Mouse (Mus musculus): ENCODE measurements around the gene Rps27rt. TPM values are rescaled to one million over a fixed set of nuclear protein-coding genes. Genes with fewer than 3 reads are reported as not detected.
A peak's percentile ranks its signal among the peaks of the same experiment; 100 is the strongest.
"Not testable (repeated sequence)": the region's sequence is repeated elsewhere in the genome, so short reads cannot be mapped to it uniquely, and the experiment has no call there.

Rps27rt gene
- polyA plus RNA-seq, 1 experiment from 2014 or later = 313 TPM

- H3K27ac ChIP-seq (ENCODE audit: low read depth, low read length); H3K36me3 ChIP-seq (ENCODE audit: control insufficient read depth, insufficient read depth, low read length); ATAC-seq; H3K9ac ChIP-seq (ENCODE audit: low read length); H3K4me2 ChIP-seq (ENCODE audit: low read length); H3K4me3 ChIP-seq (ENCODE audit: low read depth, low read length); H3K9me3 ChIP-seq (replicated peaks; ENCODE audit: control insufficient read depth, low read length); H3K4me1 ChIP-seq (ENCODE audit: control insufficient read depth, insufficient read depth, low read length); H3K27me3 ChIP-seq (replicated peaks; ENCODE audit: control insufficient read depth, insufficient read depth, low read length); DNase-seq (ENCODE audit: low spot score): not testable (repeated sequence)
- 78% methylated on average over 7 of the region's 7 CpGs for WGBS
These were observed 16.3 kb downstream of the Rps27rt start for GRCm38 (mm10) chr9:114966286-114966685.

GRCm38 (mm10) chr9:114964093-114964492 lies 18.4 kb downstream of the Rps27rt start:
- Histone ChIP-seq H3K36me3 (ENCODE audit: control insufficient read depth, insufficient read depth, low read length) (no peaks in the 10 kb centered on the region), H3K27me3 (replicated peaks; ENCODE audit: control insufficient read depth, insufficient read depth, low read length) (no peaks in the 10 kb centered on the region), H3K4me3 (ENCODE audit: low read depth, low read length) (no peak overlapping the region), H3K9ac (ENCODE audit: low read length) (no peak overlapping the region), H3K4me1 (ENCODE audit: control insufficient read depth, insufficient read depth, low read length) (no peaks in the 10 kb centered on the region), H3K27ac (ENCODE audit: low read depth, low read length) (no peak overlapping the region), H3K4me2 (ENCODE audit: low read length) (no peak overlapping the region), H3K9me3 (replicated peaks; ENCODE audit: control insufficient read depth, low read length) (0 out of 2 replicates have a peak, but pooled peaks cover 3% of the 10 kb centered on the region)
- 67% methylated on average over 3 of the region's 3 CpGs for WGBS
- ATAC-seq (no peak), DNase-seq (ENCODE audit: low spot score) (no peak)

GRCm38 (mm10) chr9:114960844-114961243 lies 21.7 kb downstream of the Rps27rt start:
- H3K4me3 ChIP-seq (ENCODE audit: low read depth, low read length) = no peak overlapping the region
- 92% methylated on average over 6 of the region's 6 CpGs for WGBS
- H3K27me3 ChIP-seq (replicated peaks; ENCODE audit: control insufficient read depth, insufficient read depth, low read length) = no peaks in the 10 kb centered on the region
- H3K27ac ChIP-seq (ENCODE audit: low read depth, low read length) = no peak overlapping the region
- no peak overlapping the region for H3K4me2 ChIP-seq (ENCODE audit: low read length)
- DNase-seq (ENCODE audit: low spot score) (no peak), ATAC-seq (no peak)
- H3K9ac ChIP-seq (ENCODE audit: low read length) = no peak overlapping the region
- no peaks in the 10 kb centered on the region for H3K36me3 ChIP-seq (ENCODE audit: control insufficient read depth, insufficient read depth, low read length)
- H3K9me3 ChIP-seq (replicated peaks; ENCODE audit: control insufficient read depth, low read length) = 0 out of 2 replicates have a peak, but pooled peaks cover 3% of the 10 kb centered on the region
- no peaks in the 10 kb centered on the region for H3K4me1 ChIP-seq (ENCODE audit: control insufficient read depth, insufficient read depth, low read length)

GRCm38 (mm10) chr9:114960043-114960789 lies 22.3 kb downstream of the Rps27rt start:
- H3K4me1 ChIP-seq (ENCODE audit: control insufficient read depth, insufficient read depth, low read length) = no peaks in the 10 kb centered on the region
- no peak overlapping the region for H3K4me3 ChIP-seq (ENCODE audit: low read depth, low read length)
- no peak overlapping the region for H3K27ac ChIP-seq (ENCODE audit: low read depth, low read length)
- no peak overlapping the region for H3K4me2 ChIP-seq (ENCODE audit: low read length)
- DNase-seq (ENCODE audit: low spot score) (no peak), ATAC-seq (no peak)
- no peaks in the 10 kb centered on the region for H3K27me3 ChIP-seq (replicated peaks; ENCODE audit: control insufficient read depth, insufficient read depth, low read length)
- 0 out of 2 replicates have a peak, but pooled peaks cover 3% of the 10 kb centered on the region for H3K9me3 ChIP-seq (replicated peaks; ENCODE audit: control insufficient read depth, low read length)
- H3K36me3 ChIP-seq (ENCODE audit: control insufficient read depth, insufficient read depth, low read length) = no peaks in the 10 kb centered on the region
- 86% methylated on average over 4 of the region's 4 CpGs for WGBS
- no peak overlapping the region for H3K9ac ChIP-seq (ENCODE audit: low read length)

GRCm38 (mm10) chr9:114956945-114957344 lies 25.6 kb downstream of the Rps27rt start:
- DNase-seq (ENCODE audit: low spot score) (peak; percentile 66), ATAC-seq (0 out of 2 replicates have a peak, but pooled peaks have one; percentile 60)
- H3K36me3 ChIP-seq (ENCODE audit: control insufficient read depth, insufficient read depth, low read length) = no peaks in the 10 kb centered on the region

GRCm38 (mm10) chr9:114955340-114955739 lies 27.2 kb downstream of the Rps27rt start:
- 89% methylated on average over 11 of the region's 11 CpGs for WGBS
- Histone ChIP-seq H3K36me3 (ENCODE audit: control insufficient read depth, insufficient read depth, low read length) (no peaks in the 10 kb centered on the region), H3K4me3 (ENCODE audit: low read depth, low read length) (no peak overlapping the region), H3K9ac (ENCODE audit: low read length) (no peak overlapping the region), H3K4me1 (ENCODE audit: control insufficient read depth, insufficient read depth, low read length) (no peaks in the 10 kb centered on the region), H3K27me3 (replicated peaks; ENCODE audit: control insufficient read depth, insufficient read depth, low read length) (no peaks in the 10 kb centered on the region), H3K9me3 (replicated peaks; ENCODE audit: control insufficient read depth, low read length) (no peaks in the 10 kb centered on the region), H3K27ac (ENCODE audit: low read depth, low read length) (no peak overlapping the region), H3K4me2 (ENCODE audit: low read length) (no peak overlapping the region)
- ATAC-seq (no peak), DNase-seq (ENCODE audit: low spot score) (no peak)

More at GRCm38 (mm10) chr9:114956945-114957344, 25.6 kb downstream of the Rps27rt start:
- Histone ChIP-seq H3K9ac (ENCODE audit: low read length) (no peak overlapping the region), H3K27ac (ENCODE audit: low read depth, low read length) (no peak overlapping the region), H3K4me2 (ENCODE audit: low read length) (no peak overlapping the region), H3K4me1 (ENCODE audit: control insufficient read depth, insufficient read depth, low read length) (no peaks in the 10 kb centered on the region), H3K27me3 (replicated peaks; ENCODE audit: control insufficient read depth, insufficient read depth, low read length) (no peaks in the 10 kb centered on the region), H3K9me3 (replicated peaks; ENCODE audit: control insufficient read depth, low read length) (0 out of 2 replicates have a peak, but pooled peaks cover 3% of the 10 kb centered on the region), H3K4me3 (ENCODE audit: low read depth, low read length) (no peak overlapping the region)
- 38% methylated on average over 5 of the region's 5 CpGs for WGBS

- 24% methylated on average over 1 of the region's 1 CpGs for WGBS
- DNase-seq (ENCODE audit: low spot score) = no peak
These were observed 29.7 kb downstream of the Rps27rt start for GRCm38 (mm10) chr9:114952866-114953265.

GRCm38 (mm10) chr9:114948395-114948794 lies 34.1 kb downstream of the Rps27rt start:
- Histone ChIP-seq H3K27ac (ENCODE audit: low read depth, low read length) (no peak overlapping the region), H3K9me3 (replicated peaks; ENCODE audit: control insufficient read depth, low read length) (no peaks in the 10 kb centered on the region), H3K4me3 (ENCODE audit: low read depth, low read length) (no peak overlapping the region), H3K9ac (ENCODE audit: low read length) (no peak overlapping the region), H3K4me1 (ENCODE audit: control insufficient read depth, insufficient read depth, low read length) (no peaks in the 10 kb centered on the region), H3K36me3 (ENCODE audit: control insufficient read depth, insufficient read depth, low read length) (no peaks in the 10 kb centered on the region), H3K4me2 (ENCODE audit: low read length) (no peak overlapping the region), H3K27me3 (replicated peaks; ENCODE audit: control insufficient read depth, insufficient read depth, low read length) (no peaks in the 10 kb centered on the region)
- ATAC-seq (no peak), DNase-seq (ENCODE audit: low spot score) (no peak)
- 68% methylated on average over 5 of the region's 5 CpGs for WGBS

More at GRCm38 (mm10) chr9:114952866-114953265, 29.7 kb downstream of the Rps27rt start:
- Histone ChIP-seq H3K4me3 (ENCODE audit: low read depth, low read length) (no peak overlapping the region), H3K4me2 (ENCODE audit: low read length) (no peak overlapping the region), H3K9me3 (replicated peaks; ENCODE audit: control insufficient read depth, low read length) (no peaks in the 10 kb centered on the region), H3K4me1 (ENCODE audit: control insufficient read depth, insufficient read depth, low read length) (no peaks in the 10 kb centered on the region), H3K27me3 (replicated peaks; ENCODE audit: control insufficient read depth, insufficient read depth, low read length) (no peaks in the 10 kb centered on the region), H3K9ac (ENCODE audit: low read length) (no peak overlapping the region), H3K27ac (ENCODE audit: low read depth, low read length) (no peak overlapping the region), H3K36me3 (ENCODE audit: control insufficient read depth, insufficient read depth, low read length) (no peaks in the 10 kb centered on the region)
- no peak for ATAC-seq

GRCm38 (mm10) chr9:114945576-114945975 lies 37.0 kb downstream of the Rps27rt start:
- Histone ChIP-seq H3K27ac (ENCODE audit: low read depth, low read length) (no peak overlapping the region), H3K4me1 (ENCODE audit: control insufficient read depth, insufficient read depth, low read length) (no peaks in the 10 kb centered on the region), H3K27me3 (replicated peaks; ENCODE audit: control insufficient read depth, insufficient read depth, low read length) (no peaks in the 10 kb centered on the region), H3K36me3 (ENCODE audit: control insufficient read depth, insufficient read depth, low read length) (no peaks in the 10 kb centered on the region), H3K4me3 (ENCODE audit: low read depth, low read length) (no peak overlapping the region), H3K4me2 (ENCODE audit: low read length) (no peak overlapping the region), H3K9ac (ENCODE audit: low read length) (no peak overlapping the region), H3K9me3 (replicated peaks; ENCODE audit: control insufficient read depth, low read length) (no peaks in the 10 kb centered on the region)
- DNase-seq (ENCODE audit: low spot score) = no peak
- ATAC-seq = no peak
- WGBS = 88% methylated on average over 6 of the region's 6 CpGs

Data from forebrain, embryonic 14.5 days (tissue).